In the genomic region with DNA sequence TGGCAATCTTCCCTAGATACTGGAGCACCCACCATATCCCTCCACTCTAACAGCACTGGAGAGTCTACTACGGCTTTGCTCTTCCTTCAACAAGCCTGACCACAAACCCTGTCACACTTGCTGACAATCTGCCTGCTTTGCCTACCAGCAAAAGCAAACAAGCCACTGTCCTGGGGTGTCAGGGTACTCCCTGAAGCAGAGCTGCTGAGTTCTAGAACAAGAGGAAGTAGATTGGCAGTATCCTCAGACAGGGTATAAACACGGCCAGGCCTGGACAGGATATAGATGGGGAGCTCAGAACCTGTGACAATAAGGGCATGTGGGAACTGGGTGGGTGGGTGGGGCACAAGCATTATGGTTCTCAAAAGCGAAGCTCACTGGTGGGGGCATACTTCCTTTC, we compare ENCODE assay signal across 9 mouse cellular contexts. TPM values are rescaled to one million over a fixed set of nuclear protein-coding genes. Genes with fewer than 3 reads are reported as not detected.
DNase-seq lines count a peak whose midpoint lies in the region; ATAC-seq and TF ChIP-seq lines count a peak whose summit lies in the region.
"Had no signal": no experiment of that assay in that cellular context is flagged by ENCODE, and none has a peak within 500 bp of the region (broad histone marks: within the 10 kb centered on the region; RNA-seq: fewer than 3 reads in every experiment).

No protein-coding gene starts in this region.

- DNase-seq in forebrain, embryonic 10.5 days (ENCODE audit: extremely low spot score, low spot score): no peak
- DNase-seq in kidney, postnatal 0 days (ENCODE audit: low spot score): no peak
- DNase-seq in kidney, postnatal 10 days: no peak
- peak; percentile 50 for DNase-seq in CD4-positive, CD25-positive, alpha-beta regulatory T cell, adult 2 months (ENCODE audit: low read depth, low spot score)
- peak; percentile 66 for DNase-seq in induced T-regulatory cell, adult 2 months (ENCODE audit: low read depth)
- no peak for DNase-seq in frontal cortex, postnatal 25 days (ENCODE audit: low spot score in 2 of 2)

- no peak overlapping the region for H3K9ac ChIP-seq in forebrain, embryonic 12.5 days
- H3K9ac ChIP-seq in kidney, postnatal 0 days (ENCODE audit: low read depth, low read length): no peak overlapping the region
- no peak overlapping the region; the same call in 1 of the 2 replicates for H3K9ac ChIP-seq in kidney, embryonic 14.5 days (ENCODE audit: low read depth, low read length)

- ATAC-seq in forebrain, embryonic 12.5 days (ENCODE audit: low FRiP score): no peak
- ATAC-seq in kidney, postnatal 0 days (replicated peaks; ENCODE audit: low FRiP score, low read depth): no peak
- ATAC-seq in kidney, embryonic 14.5 days (ENCODE audit: low FRiP score, low TSS enrichment): no peak

- H3K9me3 ChIP-seq in forebrain, embryonic 10.5 days: no peaks in the 10 kb centered on the region
- no peaks in the 10 kb centered on the region for H3K9me3 ChIP-seq in forebrain, embryonic 12.5 days
- H3K9me3 ChIP-seq in kidney, postnatal 0 days (replicated peaks; ENCODE audit: low read length): no peaks in the 10 kb centered on the region
- no peaks in the 10 kb centered on the region for H3K9me3 ChIP-seq in kidney, embryonic 14.5 days (ENCODE audit: control insufficient read depth, low read length)

- 0 out of 2 replicates have a peak overlapping the region, but pooled peaks have one; percentile 77 for H3K27ac ChIP-seq in forebrain, embryonic 10.5 days
- no peak overlapping the region for H3K27ac ChIP-seq in forebrain, embryonic 12.5 days
- H3K27ac ChIP-seq in kidney, postnatal 0 days: 0 out of 2 replicates have a peak overlapping the region, but pooled peaks have one; percentile 84
- no peak overlapping the region for H3K27ac ChIP-seq in kidney, embryonic 14.5 days (ENCODE audit: low read depth, low read length)
- H3K27ac ChIP-seq: hindbrain, postnatal 0 days had no signal

- H3K27me3 ChIP-seq in forebrain, embryonic 10.5 days (ENCODE audit: poor library complexity, severe bottlenecking): no peaks in the 10 kb centered on the region
- no peaks in the 10 kb centered on the region for H3K27me3 ChIP-seq in forebrain, embryonic 12.5 days
- H3K27me3 ChIP-seq in kidney, postnatal 0 days (ENCODE audit: insufficient read depth, low read length): no peaks in the 10 kb centered on the region
- H3K27me3 ChIP-seq in kidney, embryonic 14.5 days (ENCODE audit: control insufficient read depth, insufficient read depth, low read length): no peaks in the 10 kb centered on the region

- TF ChIP-seq CTCF in kidney, postnatal 0 days (IDR thresholded peaks at IDR 0.05; ENCODE audit: low read depth): no peak

- H3K4me1 ChIP-seq in forebrain, embryonic 10.5 days: peaks cover 43% of the 10 kb centered on the region
- H3K4me1 ChIP-seq in forebrain, embryonic 12.5 days: peaks cover 15% of the 10 kb centered on the region
- peaks cover 14% of the 10 kb centered on the region for H3K4me1 ChIP-seq in kidney, postnatal 0 days (replicated peaks; ENCODE audit: insufficient read depth, low read length)
- H3K4me1 ChIP-seq in kidney, embryonic 14.5 days (ENCODE audit: control insufficient read depth, insufficient read depth, low read length): peaks cover 27% of the 10 kb centered on the region

- no peak overlapping the region for H3K4me3 ChIP-seq in forebrain, embryonic 10.5 days
- no peak overlapping the region for H3K4me3 ChIP-seq in forebrain, embryonic 12.5 days (replicated peaks)
- no peak overlapping the region for H3K4me3 ChIP-seq in kidney, postnatal 0 days (replicated peaks; ENCODE audit: low read depth, low read length)
- H3K4me3 ChIP-seq in kidney, embryonic 14.5 days (ENCODE audit: low read length): no peak overlapping the region

- H3K4me2 ChIP-seq in forebrain, embryonic 12.5 days: no peak overlapping the region
- no peak overlapping the region for H3K4me2 ChIP-seq in kidney, postnatal 0 days (ENCODE audit: low read length)
- H3K4me2 ChIP-seq in kidney, embryonic 14.5 days (replicated peaks; ENCODE audit: low read depth, low read length): no peak overlapping the region

- 91% methylated on average over 3 of the region's 3 CpGs for WGBS in forebrain, embryonic 10.5 days
- WGBS in forebrain, embryonic 12.5 days: 93% methylated on average over 3 of the region's 3 CpGs
- 78% methylated on average over 3 of the region's 3 CpGs for WGBS in kidney, postnatal 0 days
- WGBS in kidney, embryonic 14.5 days: 80% methylated on average over 3 of the region's 3 CpGs

- H3K36me3 ChIP-seq in forebrain, embryonic 10.5 days (replicated peaks): peaks cover 78% of the 10 kb centered on the region
- H3K36me3 ChIP-seq in forebrain, embryonic 12.5 days (replicated peaks): peaks cover 24% of the 10 kb centered on the region
- H3K36me3 ChIP-seq in kidney, postnatal 0 days (ENCODE audit: insufficient read depth, low read length): peaks cover 12% of the 10 kb centered on the region
- H3K36me3 ChIP-seq in kidney, embryonic 14.5 days (ENCODE audit: control insufficient read depth, insufficient read depth, low read length): peaks cover 26% of the 10 kb centered on the region; the same call in 1 of the 2 replicates

RNA-seq across cellular contexts. Expression of a gene that starts 35.0 kb away (rescaled TPM):
- 3.8 and 5.1 TPM in 2 replicates for polyA plus RNA-seq in forebrain, embryonic 10.5 days (2016; fragmentation: Nextera tagmentation; extraction: Ambion mirVana)
- 7.0 and 9.8 TPM in 2 replicates for polyA plus RNA-seq in forebrain, embryonic 12.5 days (2016; fragmentation: Nextera tagmentation; extraction: Ambion mirVana)
- 4.8 and 5.2 TPM in 2 replicates for polyA plus RNA-seq in kidney, postnatal 0 days (2015; fragmentation: Nextera tagmentation; extraction: Ambion mirVana)
- 1.7 and 3.3 TPM in 2 replicates for polyA plus RNA-seq in kidney, embryonic 14.5 days (2014; fragmentation: Nextera tagmentation; extraction: Ambion mirVana)

RNA-seq across cellular contexts. Expression of a gene that starts 35.1 kb away (rescaled TPM):
- 165 and 170 TPM in 2 replicates for polyA plus RNA-seq in forebrain, embryonic 10.5 days (2016; fragmentation: Nextera tagmentation; extraction: Ambion mirVana)
- polyA plus RNA-seq in forebrain, embryonic 12.5 days (2016; fragmentation: Nextera tagmentation; extraction: Ambion mirVana): 165 and 168 TPM in 2 replicates
- 288 and 310 TPM in 2 replicates for polyA plus RNA-seq in kidney, postnatal 0 days (2015; fragmentation: Nextera tagmentation; extraction: Ambion mirVana)
- polyA plus RNA-seq in kidney, embryonic 14.5 days (2014; fragmentation: Nextera tagmentation; extraction: Ambion mirVana): 192 and 272 TPM in 2 replicates

RNA-seq across cellular contexts. Expression of a gene that starts 35.5 kb away (rescaled TPM):
- polyA plus RNA-seq in forebrain, embryonic 10.5 days (2016; fragmentation: Nextera tagmentation; extraction: Ambion mirVana): 5.1 and 5.3 TPM in 2 replicates
- 4.2 and 4.3 TPM in 2 replicates for polyA plus RNA-seq in forebrain, embryonic 12.5 days (2016; fragmentation: Nextera tagmentation; extraction: Ambion mirVana)
- polyA plus RNA-seq in kidney, postnatal 0 days (2015; fragmentation: Nextera tagmentation; extraction: Ambion mirVana): 3.8 and 4.0 TPM in 2 replicates
- polyA plus RNA-seq in kidney, embryonic 14.5 days (2014; fragmentation: Nextera tagmentation; extraction: Ambion mirVana): 2.7 and 5.1 TPM in 2 replicates

RNA-seq across cellular contexts. Expression of a gene that starts 50.0 kb away (rescaled TPM):
- 0.36 and 0.53 TPM in 2 replicates for polyA plus RNA-seq in forebrain, embryonic 10.5 days (2016; fragmentation: Nextera tagmentation; extraction: Ambion mirVana)
- polyA plus RNA-seq in forebrain, embryonic 12.5 days (2016; fragmentation: Nextera tagmentation; extraction: Ambion mirVana): 0.77 and 1.1 TPM in 2 replicates
- polyA plus RNA-seq in kidney, postnatal 0 days (2015; fragmentation: Nextera tagmentation; extraction: Ambion mirVana): 0.69 and 0.75 TPM in 2 replicates
- polyA plus RNA-seq in kidney, embryonic 14.5 days (2014; fragmentation: Nextera tagmentation; extraction: Ambion mirVana): 0.58 and 0.77 TPM in 2 replicates

RNA-seq across cellular contexts. Expression of a gene that starts 58.7 kb away (rescaled TPM):
- polyA plus RNA-seq in forebrain, embryonic 10.5 days (2016; fragmentation: Nextera tagmentation; extraction: Ambion mirVana): 51.7 and 57.1 TPM in 2 replicates
- 47.5 and 48.7 TPM in 2 replicates for polyA plus RNA-seq in forebrain, embryonic 12.5 days (2016; fragmentation: Nextera tagmentation; extraction: Ambion mirVana)
- 41.7 and 49.5 TPM in 2 replicates for polyA plus RNA-seq in kidney, postnatal 0 days (2015; fragmentation: Nextera tagmentation; extraction: Ambion mirVana)
- polyA plus RNA-seq in kidney, embryonic 14.5 days (2014; fragmentation: Nextera tagmentation; extraction: Ambion mirVana): 42.1 and 59.0 TPM in 2 replicates

Comparison
In these comparisons a context has a peak if more than half of its experiments do, and no peak if none do; other contexts are left out.
1. H3K27ac ChIP-seq: peak in forebrain, embryonic 10.5 days (single experiment) and kidney, postnatal 0 days (single experiment); none in forebrain, embryonic 12.5 days (single experiment) and kidney, embryonic 14.5 days (single experiment).
2. DNase-seq: peak in CD4-positive, CD25-positive, alpha-beta regulatory T cell, adult 2 months (single experiment) and induced T-regulatory cell, adult 2 months (single experiment); none in forebrain, embryonic 10.5 days (single experiment), kidney, postnatal 0 days (single experiment), kidney, postnatal 10 days (single experiment) and frontal cortex, postnatal 25 days (0 of 2).